Mouse (Mus musculus) bone marrow, adult 2 months (tissue): ENCODE results near the gene Psme4. TPM values are rescaled to one million over a fixed set of nuclear protein-coding genes. Genes with fewer than 3 reads are reported as not detected.

ENCODE experiments used
- H3K27ac ChIP-seq: fragments of 200-500 bp; 2 replicates; pipeline ENCODE4 v1.5.1; 2012; ENCODE audit warnings: low read depth, mild to moderate bottlenecking, control low read depth, inconsistent platforms, low read length; ENCODE audit not compliant: control insufficient read depth, poor library complexity, insufficient read depth
- H3K4me1 ChIP-seq: fragments of 200-500 bp; 2 replicates; pipeline ENCODE4 v1.6.1; 2011; ENCODE audit warnings: low read length; ENCODE audit not compliant: control insufficient read depth, insufficient read depth
- H3K4me3 ChIP-seq: fragments of 200-500 bp; replicated peaks from 2 replicates; pipeline ENCODE3; 2011; ENCODE audit warnings: mild to moderate bottlenecking, low read depth, low read length, control low read depth; ENCODE audit not compliant: control insufficient read depth
- CTCF ChIP-seq: fragments of 200-500 bp; IDR thresholded peaks from 2 replicates; pipeline ENCODE4 v1.5.1; 2011; ENCODE audit warnings: low read length, control low read depth; ENCODE audit not compliant: control insufficient read depth, insufficient read depth
- POLR2A ChIP-seq: fragments of 200-500 bp; IDR thresholded peaks from 2 replicates; pipeline ENCODE4 v1.6.1; 2011; ENCODE audit warnings: low read depth, mild to moderate bottlenecking, control low read depth, low read length, borderline replicate concordance; ENCODE audit not compliant: control insufficient read depth
- WGBS: fragments of 180-500 bp; shearing (Covaris S2); methylation state at CpG from one replicate; pipeline ENCODE4 v1.1.7; 2018; 5-methylcytosine and 5-hydroxymethylcytosine counted together
- polyA plus RNA-seq: library from polyadenylated mRNA; stranded (reverse); fragments of >200 nt; gene quantifications from 2 replicates; pipeline ENCODE4 v1.2.4, GENCODE M21; 2011; ENCODE audit warnings: low replicate concordance; ENCODE audit not compliant: missing spikeins, insufficient read depth, insufficient read length

Gene Psme4
- polyA plus RNA-seq, 1 experiment: 28.5 TPM

- TF ChIP-seq CTCF: peak; percentile 74
- no peak for TF ChIP-seq POLR2A
- Histone ChIP-seq H3K27ac (no peak overlapping the region), H3K4me1 (no peaks in the 10 kb centered on the region), H3K4me3 (no peak overlapping the region)
- WGBS: 66% methylated on average over 1 of the region's 1 CpGs
Measured at GRCm38 (mm10) chr11:30799496-30799895, 28.0 kb downstream of the Psme4 start.

- no peak for TF ChIP-seq CTCF
- TF ChIP-seq POLR2A: no peak
- no peak overlapping the region for H3K4me3 ChIP-seq
- no peaks in the 10 kb centered on the region for H3K4me1 ChIP-seq
- no peak overlapping the region for H3K27ac ChIP-seq
Measured at GRCm38 (mm10) chr11:30800091-30800490, 28.6 kb downstream of the Psme4 start.

GRCm38 (mm10) chr11:30802421-30802820, 30.9 kb downstream of the Psme4 start:
- no peak overlapping the region for H3K4me3 ChIP-seq
- no peaks in the 10 kb centered on the region for H3K4me1 ChIP-seq
- TF ChIP-seq CTCF (no peak), POLR2A (no peak)
- 63% methylated on average over 1 of the region's 1 CpGs for whole genome bisulfite sequencing
- no peak overlapping the region for H3K27ac ChIP-seq

GRCm38 (mm10) chr11:30821116-30821515, 49.6 kb downstream of the Psme4 start:
- Histone ChIP-seq H3K4me3 (no peak overlapping the region), H3K27ac (no peak overlapping the region), H3K4me1 (no peaks in the 10 kb centered on the region)
- 89% methylated on average over 5 of the region's 5 CpGs for WGBS
- no peak for TF ChIP-seq CTCF
- TF ChIP-seq POLR2A: no peak

- Histone ChIP-seq H3K4me3 (no peak overlapping the region), H3K4me1 (no peaks in the 10 kb centered on the region), H3K27ac (no peak overlapping the region)
- TF ChIP-seq POLR2A (no peak), CTCF (no peak)
- WGBS: 70% methylated on average over 2 of the region's 2 CpGs
Measured at GRCm38 (mm10) chr11:30838793-30839192, 67.3 kb downstream of the Psme4 start.

GRCm38 (mm10) chr11:30844355-30844754, 72.8 kb downstream of the Psme4 start:
- H3K4me1 ChIP-seq: no peaks in the 10 kb centered on the region
- TF ChIP-seq POLR2A: no peak
- TF ChIP-seq CTCF: no peak
- 89% methylated on average over 1 of the region's 1 CpGs for whole genome bisulfite sequencing
- no peak overlapping the region for H3K27ac ChIP-seq
- H3K4me3 ChIP-seq: no peak overlapping the region

GRCm38 (mm10) chr11:30872425-30872824, 100.9 kb downstream of the Psme4 start:
- TF ChIP-seq CTCF (no peak), POLR2A (no peak)
- H3K27ac ChIP-seq: no peak overlapping the region

GRCm38 (mm10) chr11:30885171-30885871, 113.8 kb downstream of the Psme4 start, which contains the start of the genes Gpr75 and Asb3:
TSS of gene Gpr75 (plus strand) at chr11:30885358.
TSS of gene Asb3 (plus strand) at chr11:30885416.
- Histone ChIP-seq H3K27ac (no peak within 1 kb of the TSS), H3K4me1 (no peaks in the 10 kb centered on the region), H3K4me3 (no peak within 1 kb of the TSS)
- WGBS: 16% methylated on average over 41 of the region's 41 CpGs
- TF ChIP-seq POLR2A (no peak), CTCF (no peak)

More at GRCm38 (mm10) chr11:30872425-30872824, 100.9 kb downstream of the Psme4 start:
- Histone ChIP-seq H3K4me3 (no peak overlapping the region), H3K4me1 (no peaks in the 10 kb centered on the region)

GRCm38 (mm10) chr11:30888153-30888552, 116.6 kb downstream of the Psme4 start:
- no peak for TF ChIP-seq POLR2A
- TF ChIP-seq CTCF: no peak
- Histone ChIP-seq H3K4me3 (no peak overlapping the region), H3K4me1 (no peaks in the 10 kb centered on the region), H3K27ac (no peak overlapping the region)
- WGBS: 75% methylated on average over 2 of the region's 2 CpGs
